Mouse (Mus musculus): ENCODE results near the gene Lamtor2. TPM values are rescaled to one million over a fixed set of nuclear protein-coding genes. Genes with fewer than 3 reads are reported as not detected.

Gene Lamtor2
- total and polyA plus RNA-seq, 2 experiments from 2014 or later: 66.0 to 187 TPM

DNA sequence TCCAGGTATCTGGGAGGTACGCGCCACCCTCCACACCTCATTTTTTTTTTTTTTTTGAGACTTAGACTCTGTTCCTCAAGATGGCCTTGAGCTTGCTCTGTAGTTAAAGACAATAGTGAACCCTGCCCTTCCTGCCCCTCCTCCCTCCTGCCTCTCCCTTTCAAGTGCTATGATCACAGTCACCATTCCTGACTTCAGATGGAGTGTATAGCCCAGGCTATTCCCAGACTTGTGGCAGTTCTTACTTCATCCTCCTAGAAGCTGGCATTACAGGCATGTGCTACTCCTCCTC lies 37.8 kb downstream of the Lamtor2 start:
- DNase-seq (ENCODE audit: low spot score) (no peak), ATAC-seq (ENCODE audit: low FRiP score) (no peak)
- no peak overlapping the region for H3K4me3 ChIP-seq (ENCODE audit: low read depth, low read length)
- H3K36me3 ChIP-seq (ENCODE audit: insufficient read depth, low read length): no peaks in the 10 kb centered on the region
- H3K9ac ChIP-seq (replicated peaks; ENCODE audit: low read length, poor library complexity, severe bottlenecking): no peak overlapping the region
- no peak overlapping the region for H3K27ac ChIP-seq (ENCODE audit: low read depth, low read length)
- no peaks in the 10 kb centered on the region for H3K9me3 ChIP-seq (ENCODE audit: low read length)
- H3K27me3 ChIP-seq (ENCODE audit: insufficient read depth, low read length): no peaks in the 10 kb centered on the region
- no peak for TF ChIP-seq CTCF (IDR thresholded peaks at IDR 0.05)
- H3K4me1 ChIP-seq (ENCODE audit: insufficient read depth, low read length): peaks cover 3% of the 10 kb centered on the region; the same call in 1 of the 2 replicates
- WGBS: 100% methylated on average over 2 of the region's 2 CpGs
- no peak overlapping the region for H3K4me2 ChIP-seq (ENCODE audit: low read depth, low read length, poor library complexity, severe bottlenecking)

DNA sequence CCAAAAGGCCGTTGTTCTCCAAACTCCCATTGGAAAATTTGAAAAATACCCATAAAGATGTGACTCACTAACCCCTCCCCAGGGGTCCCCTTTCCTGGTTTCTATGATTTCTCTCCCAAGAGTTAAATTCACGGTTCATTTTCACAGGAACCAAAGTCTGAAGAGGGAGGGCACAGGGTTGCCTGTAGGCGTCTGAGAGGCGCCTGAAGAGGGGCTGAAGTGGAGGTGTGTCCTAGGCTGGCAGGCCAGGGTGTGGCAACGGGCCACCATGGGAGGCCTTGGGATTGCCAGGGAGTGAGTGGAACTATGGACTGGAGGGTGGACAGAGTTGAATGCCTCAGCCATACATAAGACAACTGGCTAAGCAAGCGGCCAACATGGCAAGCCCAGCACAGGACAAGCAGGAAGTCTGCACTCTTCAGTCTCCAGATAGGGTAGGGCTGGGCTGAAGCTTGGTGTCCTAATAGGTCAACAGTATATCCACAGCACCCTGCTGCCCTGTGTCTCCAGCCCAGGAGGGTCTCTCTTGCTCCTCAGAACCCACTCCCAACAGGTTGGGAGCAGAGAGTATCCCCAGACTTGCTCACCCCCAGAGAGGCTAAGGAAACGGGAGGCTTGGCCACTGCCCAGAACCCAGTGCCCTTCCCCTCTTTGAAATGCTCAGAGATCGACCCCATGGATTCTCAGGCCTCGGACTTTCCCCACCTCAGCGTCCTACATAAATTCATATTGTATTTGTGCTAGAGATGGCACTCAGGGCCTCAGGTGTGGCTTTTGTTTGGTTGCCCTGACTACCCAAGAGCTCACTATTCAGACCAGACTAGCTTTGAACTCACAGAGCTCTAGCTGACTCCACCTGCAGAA lies 38.4 kb downstream of the Lamtor2 start:
- H3K27me3 ChIP-seq (ENCODE audit: insufficient read depth, low read length): no peaks in the 10 kb centered on the region
- H3K9me3 ChIP-seq (ENCODE audit: low read length): no peaks in the 10 kb centered on the region
- no peak overlapping the region for H3K4me3 ChIP-seq (ENCODE audit: low read depth, low read length)
- H3K27ac ChIP-seq (ENCODE audit: low read depth, low read length): no peak overlapping the region
- no peaks in the 10 kb centered on the region for H3K36me3 ChIP-seq (ENCODE audit: insufficient read depth, low read length)
- H3K4me1 ChIP-seq (ENCODE audit: insufficient read depth, low read length): peaks cover 5% of the 10 kb centered on the region; the same call in 1 of the 2 replicates
- TF ChIP-seq CTCF (IDR thresholded peaks at IDR 0.05): no peak
- no peak overlapping the region for H3K4me2 ChIP-seq (ENCODE audit: low read depth, low read length, poor library complexity, severe bottlenecking)
- 78% methylated on average over 10 of the region's 10 CpGs for WGBS
- DNase-seq (ENCODE audit: low spot score) (no peak), ATAC-seq (ENCODE audit: low FRiP score) (no peak)
- no peak overlapping the region for H3K9ac ChIP-seq (replicated peaks; ENCODE audit: low read length, poor library complexity, severe bottlenecking)

DNA sequence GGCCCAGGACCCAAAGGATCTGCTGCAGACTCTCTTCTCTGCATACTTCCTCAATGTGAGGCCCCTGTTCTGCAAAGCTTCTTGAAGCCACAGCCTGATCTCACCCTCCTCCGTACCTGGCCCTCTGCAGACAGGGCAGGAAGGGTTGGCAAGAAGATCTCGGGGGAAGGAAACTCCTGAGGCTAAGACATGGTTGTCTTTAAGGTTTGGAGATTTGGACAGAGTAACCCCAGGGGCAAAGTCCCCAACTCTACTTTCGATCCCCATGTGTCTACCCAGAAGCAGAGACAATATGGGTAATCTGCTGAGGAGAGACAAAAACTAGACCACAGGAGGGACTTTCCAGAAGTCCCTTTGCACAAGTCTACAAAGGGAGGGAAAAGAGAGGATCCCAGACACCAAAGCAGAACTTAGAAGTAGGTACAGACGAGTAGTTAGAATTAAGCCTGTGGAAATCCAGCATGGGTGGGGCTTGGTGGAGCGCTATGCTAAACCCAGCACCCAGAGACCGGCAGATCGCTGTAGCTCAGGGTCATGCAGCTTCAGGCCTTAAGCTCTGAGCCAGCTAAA lies 39.2 kb downstream of the Lamtor2 start:
- Histone ChIP-seq H3K9ac (replicated peaks; ENCODE audit: low read length, poor library complexity, severe bottlenecking) (no peak overlapping the region), H3K4me3 (ENCODE audit: low read depth, low read length) (no peak overlapping the region), H3K4me1 (ENCODE audit: insufficient read depth, low read length) (peaks cover 6% of the 10 kb centered on the region), H3K27ac (ENCODE audit: low read depth, low read length) (no peak overlapping the region), H3K9me3 (ENCODE audit: low read length) (no peaks in the 10 kb centered on the region), H3K36me3 (ENCODE audit: insufficient read depth, low read length) (no peaks in the 10 kb centered on the region), H3K27me3 (ENCODE audit: insufficient read depth, low read length) (no peaks in the 10 kb centered on the region), H3K4me2 (ENCODE audit: low read depth, low read length, poor library complexity, severe bottlenecking) (no peak overlapping the region)
- no peak for TF ChIP-seq CTCF (IDR thresholded peaks at IDR 0.05)
- DNase-seq (ENCODE audit: low spot score) (no peak), ATAC-seq (ENCODE audit: low FRiP score) (no peak)
- WGBS: 82% methylated on average over 7 of the region's 7 CpGs

DNA sequence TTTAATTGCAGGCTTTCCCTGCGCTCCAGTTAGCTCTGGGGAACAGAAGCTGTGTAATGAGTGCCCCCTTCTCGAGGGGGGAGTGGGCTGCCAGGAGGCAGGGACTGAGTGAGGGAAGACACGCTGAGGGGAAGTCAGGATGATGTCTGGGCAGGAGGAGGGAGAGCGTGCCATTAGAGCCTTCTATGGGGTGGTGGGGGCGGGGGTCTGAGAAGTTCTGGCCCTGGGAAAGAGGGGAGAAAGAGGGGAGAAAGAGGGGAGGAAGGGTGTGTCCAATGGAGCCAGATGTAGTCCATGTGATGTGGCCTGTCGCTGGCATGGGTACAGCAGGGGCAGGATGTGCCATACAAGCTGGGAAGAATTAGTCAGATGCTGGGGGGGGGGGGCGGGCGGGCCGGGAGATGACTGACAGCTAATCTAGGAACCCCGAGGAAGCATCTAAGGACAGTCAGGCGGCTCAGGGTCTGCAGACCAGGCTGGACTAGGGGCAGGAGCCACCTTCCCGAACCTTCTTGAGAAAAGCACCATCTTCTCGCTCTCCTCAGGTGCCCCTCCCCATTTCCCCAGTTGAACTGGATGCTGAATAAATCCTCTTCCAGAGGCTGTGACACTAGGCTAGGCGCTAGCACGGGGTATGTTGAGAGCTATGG lies 39.9 kb downstream of the Lamtor2 start:
- no peak for DNase-seq (ENCODE audit: low spot score)
- no peak for ATAC-seq (ENCODE audit: low FRiP score)
- WGBS: 46% methylated on average over 11 of the region's 15 CpGs

DNA sequence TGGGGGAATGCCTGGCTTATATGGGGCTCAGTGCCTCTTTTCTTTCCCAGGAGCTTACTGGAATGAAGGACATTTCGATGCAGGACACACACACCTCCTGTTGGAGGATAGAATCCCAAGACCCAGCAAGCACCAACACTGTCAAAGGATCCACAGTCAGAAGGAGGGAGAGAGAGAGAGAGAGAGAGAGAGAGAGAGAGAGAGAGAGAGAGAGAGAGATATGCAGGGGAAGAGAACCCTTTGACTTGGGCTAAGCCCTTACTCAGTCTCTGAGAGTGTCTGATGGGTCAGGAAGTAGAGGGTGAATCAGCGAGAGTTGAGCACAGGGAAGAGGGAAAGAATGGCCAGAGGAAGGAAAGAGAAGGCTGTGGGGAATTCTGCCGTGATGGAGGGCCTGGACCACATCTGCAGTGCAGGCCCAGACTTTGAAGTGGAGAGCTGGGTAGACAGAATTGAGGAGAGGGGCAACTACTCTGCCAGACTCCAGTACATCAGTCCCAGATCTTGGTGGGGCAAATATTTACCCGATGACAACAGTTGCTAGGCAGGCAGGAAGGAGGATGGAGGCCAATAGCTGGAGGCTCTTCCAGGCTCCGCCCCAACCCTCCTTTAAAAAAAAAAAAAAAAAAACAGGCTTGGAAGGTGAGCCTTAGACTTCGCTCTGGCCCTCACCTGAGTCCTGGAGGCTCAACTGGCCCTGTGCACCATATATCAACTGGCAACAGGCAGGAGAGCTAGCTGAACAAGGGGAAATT lies 40.6 kb downstream of the Lamtor2 start:
- Histone ChIP-seq H3K27me3 (ENCODE audit: insufficient read depth, low read length) (no peaks in the 10 kb centered on the region), H3K4me2 (ENCODE audit: low read depth, low read length, poor library complexity, severe bottlenecking) (no peak overlapping the region), H3K9ac (replicated peaks; ENCODE audit: low read length, poor library complexity, severe bottlenecking) (no peak overlapping the region), H3K4me3 (ENCODE audit: low read depth, low read length) (no peak overlapping the region), H3K36me3 (ENCODE audit: insufficient read depth, low read length) (no peaks in the 10 kb centered on the region), H3K4me1 (ENCODE audit: insufficient read depth, low read length) (peaks cover 6% of the 10 kb centered on the region), H3K27ac (ENCODE audit: low read depth, low read length) (no peak overlapping the region), H3K9me3 (ENCODE audit: low read length) (no peaks in the 10 kb centered on the region)
- DNase-seq (ENCODE audit: low spot score): no peak
- no peak for TF ChIP-seq CTCF (IDR thresholded peaks at IDR 0.05)
- 43% methylated on average over 6 of the region's 6 CpGs for WGBS
- ATAC-seq (ENCODE audit: low FRiP score): no peak

More for the DNA sequence above, 39.9 kb downstream of the Lamtor2 start:
- Histone ChIP-seq H3K4me3 (ENCODE audit: low read depth, low read length) (no peak overlapping the region), H3K9ac (replicated peaks; ENCODE audit: low read length, poor library complexity, severe bottlenecking) (no peak overlapping the region), H3K36me3 (ENCODE audit: insufficient read depth, low read length) (no peaks in the 10 kb centered on the region), H3K9me3 (ENCODE audit: low read length) (no peaks in the 10 kb centered on the region), H3K27ac (ENCODE audit: low read depth, low read length) (no peak overlapping the region), H3K4me1 (ENCODE audit: insufficient read depth, low read length) (peaks cover 6% of the 10 kb centered on the region), H3K4me2 (ENCODE audit: low read depth, low read length, poor library complexity, severe bottlenecking) (no peak overlapping the region), H3K27me3 (ENCODE audit: insufficient read depth, low read length) (no peaks in the 10 kb centered on the region)
- no peak for TF ChIP-seq CTCF (IDR thresholded peaks at IDR 0.05)
